In the genomic region with DNA sequence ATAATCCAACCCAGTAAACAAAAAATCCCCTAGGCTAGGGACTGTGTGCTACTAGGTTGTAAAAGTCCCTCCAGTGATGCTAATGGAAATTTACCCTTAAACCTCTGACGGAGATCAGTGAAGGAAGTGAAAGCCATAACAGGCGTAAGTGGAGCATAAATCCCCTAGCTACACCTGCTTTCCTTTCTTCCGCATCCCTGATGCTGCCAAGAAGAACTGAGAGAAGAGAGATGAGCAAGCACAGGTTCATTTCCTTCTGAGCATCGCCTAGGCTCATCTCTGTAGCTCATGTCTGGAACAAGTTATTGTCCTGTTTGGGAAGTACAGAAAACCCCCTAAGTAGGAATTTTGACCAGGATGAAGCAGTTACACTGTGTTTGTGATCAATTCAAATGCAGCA, we compare ENCODE assay signal across 22 mouse cellular contexts.
DNase-seq lines count a peak whose midpoint lies in the region; ATAC-seq lines count a peak whose summit lies in the region.
"Had no signal": no experiment of that assay in that cellular context is flagged by ENCODE, and none has a peak within 500 bp of the region (broad histone marks: within the 10 kb centered on the region; RNA-seq: fewer than 3 reads in every experiment).

No protein-coding gene starts in this region.

- H3K27me3 ChIP-seq in splenic B cell, adult 2 months (ENCODE audit: control insufficient read depth, insufficient read depth, low read length, poor library complexity, severe bottlenecking): no peaks in the 10 kb centered on the region
- H3K27me3 ChIP-seq in embryonic facial prominence, embryonic 10.5 days (replicated peaks; ENCODE audit: low read depth, poor library complexity, severe bottlenecking): peaks cover 88% of the 10 kb centered on the region
- H3K27me3 ChIP-seq in liver, embryonic 11.5 days (replicated peaks; ENCODE audit: control insufficient read depth, insufficient read depth, low read length): peaks cover 12% of the 10 kb centered on the region
- H3K27me3 ChIP-seq: forebrain, embryonic 15.5 days; heart, embryonic 15.5 days had no signal

- no peaks in the 10 kb centered on the region for H3K4me1 ChIP-seq in embryonic facial prominence, embryonic 10.5 days
- H3K4me1 ChIP-seq in liver, embryonic 11.5 days (replicated peaks; ENCODE audit: control insufficient read depth, insufficient read depth, low read length): no peaks in the 10 kb centered on the region
- H3K4me1 ChIP-seq: embryonic facial prominence, embryonic 12.5 days; forebrain, embryonic 15.5 days; heart, embryonic 15.5 days; hindbrain, embryonic 13.5 days had no signal

- H3K9me3 ChIP-seq in embryonic facial prominence, embryonic 10.5 days: no peaks in the 10 kb centered on the region
- H3K9me3 ChIP-seq in liver, embryonic 11.5 days (ENCODE audit: control insufficient read depth, low read length): no peaks in the 10 kb centered on the region
- H3K9me3 ChIP-seq: embryonic facial prominence, embryonic 12.5 days; forebrain, embryonic 15.5 days; G1E; heart, embryonic 15.5 days; hindbrain, embryonic 13.5 days had no signal

- no peak overlapping the region for H3K4me3 ChIP-seq in embryonic facial prominence, embryonic 10.5 days
- H3K4me3 ChIP-seq in liver, embryonic 11.5 days (ENCODE audit: low read depth, low read length): no peak overlapping the region
- H3K4me3 ChIP-seq: embryonic facial prominence, embryonic 12.5 days; forebrain, embryonic 15.5 days; heart, embryonic 15.5 days; hindbrain, embryonic 13.5 days had no signal

- no peak overlapping the region for H3K9ac ChIP-seq in liver, embryonic 11.5 days (ENCODE audit: low read depth, low read length)
- H3K9ac ChIP-seq: embryonic facial prominence, embryonic 12.5 days; forebrain, embryonic 15.5 days; heart, embryonic 15.5 days; hindbrain, embryonic 13.5 days had no signal

- no peaks in the 10 kb centered on the region for H3K36me3 ChIP-seq in splenic B cell, adult 2 months (ENCODE audit: control insufficient read depth, insufficient read depth, low read length, poor library complexity, severe bottlenecking)
- H3K36me3 ChIP-seq in embryonic facial prominence, embryonic 10.5 days (replicated peaks): no peaks in the 10 kb centered on the region
- no peaks in the 10 kb centered on the region for H3K36me3 ChIP-seq in liver, embryonic 11.5 days (ENCODE audit: control insufficient read depth, insufficient read depth, low read length)
- H3K36me3 ChIP-seq: embryonic facial prominence, embryonic 12.5 days; forebrain, embryonic 15.5 days; G1E; heart, embryonic 15.5 days; hindbrain, embryonic 13.5 days had no signal

- H3K4me2 ChIP-seq in liver, embryonic 11.5 days: no peak overlapping the region
- H3K4me2 ChIP-seq: embryonic facial prominence, embryonic 12.5 days; forebrain, embryonic 15.5 days; heart, embryonic 11.5 days; heart, embryonic 15.5 days; hindbrain, embryonic 13.5 days had no signal

- H3K27ac ChIP-seq in embryonic facial prominence, embryonic 10.5 days (replicated peaks): no peak overlapping the region
- H3K27ac ChIP-seq in liver, embryonic 11.5 days (ENCODE audit: low read depth, low read length): no peak overlapping the region
- H3K27ac ChIP-seq: embryonic facial prominence, embryonic 12.5 days; forebrain, embryonic 15.5 days; heart, embryonic 15.5 days; hindbrain, embryonic 13.5 days; hindbrain, postnatal 0 days had no signal

- DNase-seq in spleen, postnatal 36 days (ENCODE audit: low spot score in 2 of 2): peak; percentile 70 to 75
- no peak for DNase-seq in spleen, postnatal 4 days (ENCODE audit: low spot score in 2 of 2)
- DNase-seq in splenic B cell, adult 2 months (ENCODE audit: low read depth, low spot score): peak; percentile 89
- DNase-seq in cerebellum, adult 11-12 months: no peak
- DNase-seq in embryonic facial prominence, embryonic 10.5 days (ENCODE audit: low spot score): no peak
- no peak for DNase-seq in liver, embryonic 11.5 days (ENCODE audit: low spot score)
- DNase-seq: adrenal gland, postnatal 10 days; cerebellum, adult 11 months; cerebellum, adult 9-10 months; cerebellum, postnatal 36 days; heart, adult 18-20 months; heart, postnatal 14 days had no signal

- 89% methylated on average over 4 of the region's 4 CpGs for WGBS in embryonic facial prominence, embryonic 10.5 days
- WGBS in liver, embryonic 11.5 days: 75% methylated on average over 4 of the region's 4 CpGs

- ATAC-seq in CD4-positive, CD25-positive, alpha-beta regulatory T cell, adult 4 months: peak; percentile 89
- peak; percentile 90 for ATAC-seq in inflammation-experienced regulatory T-cells, adult 6 months
- ATAC-seq in liver, embryonic 11.5 days (replicated peaks; ENCODE audit: low FRiP score): no peak
- ATAC-seq: forebrain, embryonic 15.5 days; hindbrain, postnatal 0 days; intestine, embryonic 16.5 days had no signal

Comparison
In these comparisons a context has a peak if more than half of its experiments do, and no peak if none do; other contexts are left out.
1. DNase-seq: peak in spleen, postnatal 36 days (2 of 2) and splenic B cell, adult 2 months (single experiment); none in spleen, postnatal 4 days (0 of 2), cerebellum, adult 11-12 months (single experiment), embryonic facial prominence, embryonic 10.5 days (single experiment) and liver, embryonic 11.5 days (single experiment).